In genomic region chr8:86034662-86035365, GRCm38 (mm10) we compare ENCODE assay signal across 17 mouse cellular contexts.
"Had no signal": no experiment of that assay in that cellular context is flagged by ENCODE, and none has a peak within 500 bp of the region (broad histone marks: within the 10 kb centered on the region; RNA-seq: fewer than 3 reads in every experiment).

No protein-coding gene starts in this region.

- H3K36me3 ChIP-seq: lung, embryonic 15.5 days; midbrain, embryonic 15.5 days had no signal

- DNase-seq: liver, postnatal 0 days; lung, adult 2 months; lung, postnatal 14 days; lung, postnatal 36 days; right cerebral cortex, postnatal 14 days; right cerebral cortex, postnatal 4 days; thymus, adult 2 months; thymus, postnatal 25 days; thymus, postnatal 4 days had no signal

- H3K27ac ChIP-seq: lung, embryonic 15.5 days; macrophage; midbrain, embryonic 13.5 days; midbrain, embryonic 15.5 days; neural tube, embryonic 12.5 days; stomach, embryonic 15.5 days; stomach, postnatal 0 days had no signal

- H3K4me1 ChIP-seq: lung, embryonic 15.5 days; midbrain, embryonic 13.5 days; midbrain, embryonic 15.5 days; neural tube, embryonic 12.5 days; stomach, embryonic 15.5 days had no signal

- H3K4me3 ChIP-seq: lung, embryonic 15.5 days; megakaryocyte, embryonic 14.5 days; midbrain, embryonic 13.5 days; midbrain, embryonic 15.5 days; neural tube, embryonic 12.5 days; stomach, embryonic 15.5 days had no signal

- H3K9me3 ChIP-seq: lung, embryonic 15.5 days; megakaryocyte, embryonic 14.5 days; midbrain, embryonic 13.5 days; midbrain, embryonic 15.5 days; neural tube, embryonic 12.5 days; stomach, embryonic 15.5 days had no signal

- H3K9ac ChIP-seq: liver, postnatal 0 days; lung, embryonic 15.5 days; midbrain, embryonic 13.5 days; midbrain, embryonic 15.5 days; neural tube, embryonic 12.5 days; stomach, embryonic 15.5 days had no signal

- H3K27me3 ChIP-seq: lung, embryonic 15.5 days; megakaryocyte, embryonic 14.5 days; midbrain, embryonic 13.5 days; midbrain, embryonic 15.5 days; neural tube, embryonic 12.5 days; stomach, embryonic 15.5 days had no signal
